Mouse (Mus musculus): ENCODE measurements around the gene Dpp3. TPM values are rescaled to one million over a fixed set of nuclear protein-coding genes. Genes with fewer than 3 reads are reported as not detected.
A peak's percentile ranks its signal among the peaks of the same experiment; 100 is the strongest.

Gene Dpp3
- total and polyA plus RNA-seq, 3 experiments = 58.7 to 82.7 TPM; not detected in 1

- Histone ChIP-seq H3K36me3 (ENCODE audit: control insufficient read depth in 1 of 2, insufficient read depth in 2 of 2, low read length in 2 of 2) (no peaks in the 10 kb centered on the region), H3K9me3 (replicated peaks; ENCODE audit: insufficient read depth, low read length) (no peaks in the 10 kb centered on the region), H3K9ac (ENCODE audit: control insufficient read depth, low read depth, low read length, poor library complexity, severe bottlenecking) (no peak overlapping the region), H3K79me2 (ENCODE audit: control insufficient read depth, insufficient read depth, low read length, poor library complexity) (no peaks in the 10 kb centered on the region), H3K27ac (ENCODE audit: control insufficient read depth, low read depth, low read length) (no peak overlapping the region), H3K27me3 (ENCODE audit: control insufficient read depth in 1 of 2, insufficient read depth in 2 of 2, low read length in 2 of 2) (peaks cover 0 to 4% of the 10 kb centered on the region in 2 experiments), H3K4me3 (ENCODE audit: control insufficient read depth in 1 of 2, insufficient read depth in 1 of 2, low read depth in 2 of 2, low read length in 2 of 2) (no peak overlapping the region), H3K4me1 (ENCODE audit: control insufficient read depth in 1 of 2, insufficient read depth in 2 of 2, low read length in 2 of 2) (no peaks in the 10 kb centered on the region; a peak in 1 of 4 replicates)
- no peak for DNase-seq (ENCODE audit: low read depth, low spot score)
- TF ChIP-seq CHD1 (IDR thresholded peaks at IDR 0.05; ENCODE audit: low read depth, low read length) (no peak), ELF1 (IDR thresholded peaks at IDR 0.05; ENCODE audit: low read depth, low read length) (no peak), MAZ (IDR thresholded peaks at IDR 0.05; ENCODE audit: low read depth, low read length) (no peak), CHD2 (IDR thresholded peaks at IDR 0.05; ENCODE audit: low read length) (no peak), ETS1 (IDR thresholded peaks at IDR 0.05; ENCODE audit: low read depth, low read length) (no peak), BHLHE40 (IDR thresholded peaks at IDR 0.05; ENCODE audit: borderline replicate concordance, low read depth, low read length) (peak; percentile 81), RAD21 (IDR thresholded peaks at IDR 0.05; ENCODE audit: low read depth, low read length) (no peak)
Observed at GRCm38 (mm10) chr19:4937444-4938310, 9.6 kb upstream of the Dpp3 start.

GRCm38 (mm10) chr19:4936896-4937295 is 8.8 kb upstream of the Dpp3 start:
- TF ChIP-seq KAT2A (conservative IDR thresholded peaks at IDR 0.05; ENCODE audit: low read depth, low read length) (no peak), SIN3A (IDR thresholded peaks at IDR 0.05; ENCODE audit: low read length) (no peak), ZNF384 (IDR thresholded peaks at IDR 0.05; ENCODE audit: low read depth, low read length) (no peak), RAD21 (IDR thresholded peaks at IDR 0.05; ENCODE audit: low read depth, low read length) (no peak), EP300 (IDR thresholded peaks at IDR 0.05; ENCODE audit: low read depth in 1 of 2, low read length in 2 of 2) (no peak), ELF1 (IDR thresholded peaks at IDR 0.05; ENCODE audit: low read depth, low read length) (no peak), MYB (IDR thresholded peaks at IDR 0.05; ENCODE audit: low read depth, low read length) (no peak), GATA1 (IDR thresholded peaks at IDR 0.05; ENCODE audit: low read depth, low read length) (no peak)
- Histone ChIP-seq H3K4me1 (ENCODE audit: control insufficient read depth in 1 of 2, insufficient read depth in 2 of 2, low read length in 2 of 2) (no peaks in the 10 kb centered on the region), H3K79me2 (ENCODE audit: control insufficient read depth, insufficient read depth, low read length, poor library complexity) (no peaks in the 10 kb centered on the region), H3K27me3 (ENCODE audit: control insufficient read depth in 1 of 2, insufficient read depth in 2 of 2, low read length in 2 of 2) (peaks cover 0 to 4% of the 10 kb centered on the region in 2 experiments; a peak in 3 of 4 replicates), H3K9ac (ENCODE audit: control insufficient read depth, low read depth, low read length, poor library complexity, severe bottlenecking) (no peak overlapping the region), H3K4me3 (ENCODE audit: control insufficient read depth in 1 of 2, insufficient read depth in 1 of 2, low read depth in 2 of 2, low read length in 2 of 2) (no peak overlapping the region), H3K9me3 (replicated peaks; ENCODE audit: insufficient read depth, low read length) (no peaks in the 10 kb centered on the region), H3K36me3 (ENCODE audit: control insufficient read depth in 1 of 2, insufficient read depth in 2 of 2, low read length in 2 of 2) (no peaks in the 10 kb centered on the region), H3K27ac (ENCODE audit: control insufficient read depth, low read depth, low read length) (no peak overlapping the region)
- no peak for DNase-seq (ENCODE audit: low read depth, low spot score)

All from MEL (cell line).